Mouse (Mus musculus): Measurements from ENCODE around the gene Tmem239.
"Not testable (repeated sequence)": the region's sequence is repeated elsewhere in the genome, so short reads cannot be mapped to it uniquely, and the experiment has no call there.

Gene Tmem239

GRCm38 (mm10) chr2:130406178-130406577, at the start of gene Tmem239:
Gene Tmem239 (plus strand): TSS chr2:130406478.
- no peak for DNase-seq (ENCODE audit: low read depth, low spot score)

GRCm38 (mm10) chr2:130357551-130357950, 48.7 kb upstream of the Tmem239 start:
- no peak for DNase-seq (ENCODE audit: low read depth, low spot score)

GRCm38 (mm10) chr2:130358852-130359251, 47.4 kb upstream of the Tmem239 start:
- no peak for DNase-seq (ENCODE audit: low read depth, low spot score)

GRCm38 (mm10) chr2:130362511-130363026, 43.7 kb upstream of the Tmem239 start:
- peak; percentile 68 for DNase-seq (ENCODE audit: low read depth, low spot score)

- DNase-seq (ENCODE audit: low read depth, low spot score): no peak
Observed at GRCm38 (mm10) chr2:130365211-130366094, 40.8 kb upstream of the Tmem239 start.

GRCm38 (mm10) chr2:130367386-130367785, 38.9 kb upstream of the Tmem239 start:
- DNase-seq (ENCODE audit: low read depth, low spot score): no peak

GRCm38 (mm10) chr2:130373026-130373425, 33.3 kb upstream of the Tmem239 start:
- not testable (repeated sequence) for DNase-seq (ENCODE audit: low read depth, low spot score)

- DNase-seq (ENCODE audit: low read depth, low spot score): no peak
Observed at GRCm38 (mm10) chr2:130374951-130375350, 31.3 kb upstream of the Tmem239 start.

GRCm38 (mm10) chr2:130383205-130383604, 23.1 kb upstream of the Tmem239 start:
- DNase-seq (ENCODE audit: low read depth, low spot score): no peak

- DNase-seq (ENCODE audit: low read depth, low spot score): no peak
Observed at GRCm38 (mm10) chr2:130383895-130384294, 22.4 kb upstream of the Tmem239 start.

GRCm38 (mm10) chr2:130386212-130386611, 20.1 kb upstream of the Tmem239 start:
- no peak for DNase-seq (ENCODE audit: low read depth, low spot score)

- peak; percentile 55 for DNase-seq (ENCODE audit: low read depth, low spot score)
Observed at GRCm38 (mm10) chr2:130388796-130389195, 17.5 kb upstream of the Tmem239 start.

GRCm38 (mm10) chr2:130390993-130391625, 15.2 kb upstream of the Tmem239 start:
- no peak for DNase-seq (ENCODE audit: low read depth, low spot score)

- no peak for DNase-seq (ENCODE audit: low read depth, low spot score)
Observed at GRCm38 (mm10) chr2:130392836-130393235, 13.4 kb upstream of the Tmem239 start.

GRCm38 (mm10) chr2:130395696-130396095, 10.6 kb upstream of the Tmem239 start:
- no peak for DNase-seq (ENCODE audit: low read depth, low spot score)

GRCm38 (mm10) chr2:130397186-130397985, 8.9 kb upstream of the Tmem239 start, which contains the start of gene Cpxm1:
Gene Cpxm1 (minus strand): TSS chr2:130397574.
- no peak for DNase-seq (ENCODE audit: low read depth, low spot score)

- DNase-seq (ENCODE audit: low read depth, low spot score): no peak
Observed at GRCm38 (mm10) chr2:130398091-130398490, 8.2 kb upstream of the Tmem239 start.

- no peak for DNase-seq (ENCODE audit: low read depth, low spot score)
Observed at GRCm38 (mm10) chr2:130400046-130400445, 6.2 kb upstream of the Tmem239 start.

GRCm38 (mm10) chr2:130401891-130402290, 4.4 kb upstream of the Tmem239 start:
- DNase-seq (ENCODE audit: low read depth, low spot score): no peak

- no peak for DNase-seq (ENCODE audit: low read depth, low spot score)
Observed at GRCm38 (mm10) chr2:130404939-130405338, 1.3 kb upstream of the Tmem239 start, which contains the start of the genes Gm28372 and 1700020A23Rik. Gene Gm28372 (plus strand): TSS chr2:130405239. Gene 1700020A23Rik (plus strand): TSS chr2:130405259.

- peak; percentile 27 for DNase-seq (ENCODE audit: low read depth, low spot score)
Observed at GRCm38 (mm10) chr2:130408194-130408593, 1.9 kb downstream of the Tmem239 start.

All from 3T3-L1 (cell line).